Mouse (Mus musculus) limb, embryonic 14.5 days (tissue): ENCODE data around the gene Lhcgr. TPM values are rescaled to one million over a fixed set of nuclear protein-coding genes. Genes with fewer than 3 reads are reported as not detected.

Experiments used
- ATAC-seq: fragments of 200-750 bp; cut with Nextera tagmentation; 2 replicates; pipeline ENCODE4 v1.8.0; 2017; ENCODE audit warnings: low read depth, moderate number of reproducible peaks, moderate TSS enrichment; ENCODE audit not compliant: low FRiP score
- DNase-seq: peaks from one replicate; pipeline ENCODE4 v3.0.0-alpha.2; 2015; ENCODE audit warnings: low spot score
- H3K27ac ChIP-seq: fragments of 300-500 bp; sonication (generic); replicated peaks from 2 replicates; pipeline ENCODE4 v1.5.1; 2014; ENCODE audit warnings: low read depth, mild to moderate bottlenecking, low read length, moderate library complexity, mixed read lengths
- H3K27me3 ChIP-seq: fragments of 300-500 bp; sonication (generic); 2 replicates; pipeline ENCODE4 v1.6.1; 2014; ENCODE audit warnings: low read length, mixed read lengths; ENCODE audit not compliant: control insufficient read depth, insufficient read depth
- H3K36me3 ChIP-seq: fragments of 300-500 bp; sonication (generic); 2 replicates; pipeline ENCODE4 v1.6.1; 2014; ENCODE audit warnings: mild to moderate bottlenecking, low read length, moderate library complexity, mixed read lengths; ENCODE audit not compliant: control insufficient read depth, insufficient read depth
- H3K4me1 ChIP-seq: fragments of 300-500 bp; sonication (generic); 2 replicates; pipeline ENCODE4 v1.6.1; 2014; ENCODE audit warnings: antibody characterized with exemption, low read length, mixed read lengths; ENCODE audit not compliant: control insufficient read depth, insufficient read depth
- H3K4me2 ChIP-seq: fragments of 300-500 bp; sonication (generic); replicated peaks from 2 replicates; pipeline ENCODE4 v1.6.1; 2014; ENCODE audit warnings: low read depth, mild to moderate bottlenecking, low read length, moderate library complexity; ENCODE audit not compliant: severe bottlenecking
- H3K4me3 ChIP-seq: fragments of 300-500 bp; sonication (generic); replicated peaks from 2 replicates; pipeline ENCODE4 v1.5.1; 2014; ENCODE audit warnings: low read length
- H3K9ac ChIP-seq: fragments of 300-500 bp; sonication (generic); 2 replicates; pipeline ENCODE4 v1.6.1; 2014; ENCODE audit warnings: mild to moderate bottlenecking, low read depth, low read length, moderate library complexity; ENCODE audit not compliant: severe bottlenecking
- H3K9me3 ChIP-seq: fragments of 300-500 bp; sonication (generic); 2 replicates; pipeline ENCODE4 v1.6.1; 2016; ENCODE audit warnings: low read length; ENCODE audit not compliant: control insufficient read depth
- POLR2A ChIP-seq: fragments of 200-500 bp; IDR thresholded peaks from 2 replicates; pipeline ENCODE4 v1.8.0; 2012; ENCODE audit warnings: inconsistent platforms, mild to moderate bottlenecking, moderate library complexity, borderline replicate concordance; ENCODE audit not compliant: insufficient read depth, insufficient read length; ENCODE audit errors: extremely low read depth
- WGBS: fragments of 180-500 bp; shearing (Covaris S2); extraction: QIAGEN DNeasy Blood & Tissue Kit; methylation state at CpG from one replicate; pipeline ENCODE4 v1.1.7; 2014; 5-methylcytosine and 5-hydroxymethylcytosine counted together
- polyA plus RNA-seq, 2 experiments: library from polyadenylated mRNA; depleted of rRNA in 1 of 2; stranded (reverse) in 1 of 2; unstranded in 1 of 2; fragments of >200 nt; fragmentation: Nextera tagmentation in 1 of 2; extraction: Ambion mirVana in 1 of 2; gene quantifications; 2 replicates each; pipeline versions ENCODE4 v1.2.1 to v1.2.3; 2012 to 2014

Gene Lhcgr
- polyA plus RNA-seq, 2 experiments, result 0.19 to 0.49 TPM

DNA sequence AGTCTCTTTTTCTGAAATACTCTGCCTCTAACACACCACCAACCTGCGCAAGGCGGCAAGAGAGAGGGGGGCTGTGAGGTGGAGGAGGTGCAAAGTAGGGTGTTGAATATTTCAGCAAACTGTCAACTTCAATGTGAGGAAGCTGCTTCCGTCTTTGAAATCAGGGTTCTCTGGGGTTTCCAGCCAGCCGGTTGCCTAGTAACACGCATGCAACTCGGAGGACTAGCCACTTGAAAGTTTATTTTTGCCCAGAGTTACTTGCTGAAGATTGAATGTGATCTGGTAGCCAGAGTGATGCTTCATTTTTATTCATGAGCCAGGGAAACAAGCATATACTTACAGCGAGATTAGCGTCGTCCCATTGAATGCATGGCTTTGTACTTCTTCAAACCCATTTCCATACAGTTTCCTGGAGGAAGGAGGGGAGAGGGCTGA is 33.8 kb downstream of the Lhcgr start:
- Histone ChIP-seq H3K27ac (no peak overlapping the region), H3K4me2 (no peak overlapping the region), H3K9me3 (no peaks in the 10 kb centered on the region), H3K27me3 (no peaks in the 10 kb centered on the region), H3K4me3 (no peak overlapping the region), H3K9ac (no peak overlapping the region), H3K36me3 (no peaks in the 10 kb centered on the region), H3K4me1 (peaks cover 15% of the 10 kb centered on the region)
- no peak for ATAC-seq
- WGBS, result 32% methylated on average over 9 of the region's 9 CpGs
- DNase-seq, result no peak
- no peak for TF ChIP-seq POLR2A

- no peak overlapping the region for H3K27ac ChIP-seq
- H3K9me3 ChIP-seq, result no peaks in the 10 kb centered on the region
- no peak for ATAC-seq
- WGBS, result 87% methylated on average over 6 of the region's 6 CpGs
- TF ChIP-seq POLR2A, result no peak
- H3K27me3 ChIP-seq, result no peaks in the 10 kb centered on the region
- H3K4me2 ChIP-seq, result no peak overlapping the region
- H3K9ac ChIP-seq, result no peak overlapping the region
- no peaks in the 10 kb centered on the region for H3K36me3 ChIP-seq
- no peak for DNase-seq
- H3K4me3 ChIP-seq, result no peak overlapping the region
- peaks cover 15% of the 10 kb centered on the region for H3K4me1 ChIP-seq
Measured at GRCm38 (mm10) chr17:88755776-88756175, 36.0 kb downstream of the Lhcgr start.

GRCm38 (mm10) chr17:88753472-88753857 is 38.3 kb downstream of the Lhcgr start:
- H3K27me3 ChIP-seq, result no peaks in the 10 kb centered on the region
- DNase-seq, result no peak
- peaks cover 15% of the 10 kb centered on the region for H3K4me1 ChIP-seq
- no peaks in the 10 kb centered on the region for H3K36me3 ChIP-seq
- no peak for ATAC-seq
- no peak for TF ChIP-seq POLR2A
- 22% methylated on average over 12 of the region's 12 CpGs for WGBS
- peak overlapping the region; percentile 39 for H3K4me2 ChIP-seq
- H3K4me3 ChIP-seq, result peak overlapping the region; percentile 19
- no peak overlapping the region for H3K27ac ChIP-seq
- no peak overlapping the region for H3K9ac ChIP-seq
- H3K9me3 ChIP-seq, result no peaks in the 10 kb centered on the region

- peak overlapping the region; percentile 39 for H3K4me2 ChIP-seq
- TF ChIP-seq POLR2A, result no peak
Measured at GRCm38 (mm10) chr17:88752827-88753471, 38.8 kb downstream of the Lhcgr start.

DNA sequence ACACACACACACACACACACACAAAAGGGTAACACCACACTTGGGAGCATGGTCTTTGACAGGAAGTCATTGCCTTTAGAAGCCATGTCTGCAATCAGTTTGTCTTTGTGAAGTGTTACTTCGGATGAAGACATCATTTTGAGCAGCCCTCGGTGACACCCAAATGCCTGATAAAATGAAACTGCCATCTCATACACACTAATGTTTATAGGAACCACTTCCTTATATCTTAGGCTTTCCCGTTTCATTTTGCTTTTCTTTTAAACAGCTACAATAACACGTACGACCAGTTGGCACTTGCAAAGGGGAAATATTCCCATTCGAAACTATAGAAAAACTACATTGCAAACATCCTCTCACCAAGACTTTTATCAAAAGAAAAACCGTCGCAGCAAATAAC is 42.1 kb downstream of the Lhcgr start:
- TF ChIP-seq POLR2A, result no peak

More at GRCm38 (mm10) chr17:88752827-88753471, 38.8 kb downstream of the Lhcgr start:
- ATAC-seq, result peak; percentile 57
- H3K4me1 ChIP-seq, result peaks cover 15% of the 10 kb centered on the region
- peak overlapping the region; percentile 19 for H3K4me3 ChIP-seq
- 4% methylated on average over 17 of the region's 17 CpGs for WGBS
- H3K36me3 ChIP-seq, result no peaks in the 10 kb centered on the region
- H3K27me3 ChIP-seq, result no peaks in the 10 kb centered on the region
- H3K9me3 ChIP-seq, result no peaks in the 10 kb centered on the region
- no peak overlapping the region for H3K27ac ChIP-seq
- peak; percentile 74 for DNase-seq
- H3K9ac ChIP-seq, result no peak overlapping the region

GRCm38 (mm10) chr17:88706231-88706649 is 85.5 kb downstream of the Lhcgr start:
- ATAC-seq, result no peak
- DNase-seq, result no peak
- no peaks in the 10 kb centered on the region for H3K36me3 ChIP-seq
- H3K4me3 ChIP-seq, result no peak overlapping the region
- 54% methylated on average over 8 of the region's 8 CpGs for WGBS
- no peak overlapping the region for H3K9ac ChIP-seq
- H3K27me3 ChIP-seq, result no peaks in the 10 kb centered on the region
- H3K4me1 ChIP-seq, result no peaks in the 10 kb centered on the region
- no peak overlapping the region for H3K27ac ChIP-seq
- H3K9me3 ChIP-seq, result no peaks in the 10 kb centered on the region
- H3K4me2 ChIP-seq, result no peak overlapping the region
- no peak for TF ChIP-seq POLR2A

More for the DNA sequence above, 42.1 kb downstream of the Lhcgr start:
- no peak overlapping the region for H3K4me3 ChIP-seq
- H3K36me3 ChIP-seq, result no peaks in the 10 kb centered on the region
- H3K27ac ChIP-seq, result no peak overlapping the region
- H3K4me1 ChIP-seq, result peaks cover 14% of the 10 kb centered on the region
- no peak overlapping the region for H3K4me2 ChIP-seq
- H3K9me3 ChIP-seq, result no peaks in the 10 kb centered on the region
- DNase-seq (no peak), ATAC-seq (no peak)
- no peaks in the 10 kb centered on the region for H3K27me3 ChIP-seq
- WGBS, result 76% methylated on average over 8 of the region's 8 CpGs
- no peak overlapping the region for H3K9ac ChIP-seq
